Mouse (Mus musculus) hindbrain, embryonic 15.5 days (tissue): ENCODE measurements around the gene Arl11. TPM values are rescaled to one million over a fixed set of nuclear protein-coding genes. Genes with fewer than 3 reads are reported as not detected.

Source experiments
- polyA plus RNA-seq: library from polyadenylated mRNA; unstranded; fragments of >200 nt; fragmentation: Nextera tagmentation; extraction: Ambion mirVana; gene quantifications from 2 replicates; pipeline ENCODE4 v1.2.1, GENCODE M21; 2015

The Arl11 gene
- polyA plus RNA-seq, 1 experiment from 2014 or later, result 0.44 TPM

Other genes with a start within 250 kb of the Arl11 start
- 6.9 and 7.6 TPM in 2 replicates for gene Sacs, start 171.3 kb upstream of the Arl11 start, polyA plus RNA-seq
- 0.24 and 0.51 TPM in 2 replicates for gene Sgcg, start 51.3 kb upstream of the Arl11 start, polyA plus RNA-seq
- gene Ebpl, start 50.7 kb downstream of the Arl11 start, polyA plus RNA-seq, result 10.1 and 11.6 TPM in 2 replicates
- 66.7 and 68.6 TPM in 2 replicates for gene Kpna3, start 130.1 kb downstream of the Arl11 start, polyA plus RNA-seq
- gene Spryd7, start 247.1 kb downstream of the Arl11 start, polyA plus RNA-seq, result 52.1 and 55.2 TPM in 2 replicates